Mouse (Mus musculus): ENCODE measurements around the gene Dennd1a. TPM values are rescaled to one million over a fixed set of nuclear protein-coding genes. Genes with fewer than 3 reads are reported as not detected.

Dennd1a gene
- total RNA-seq, 2 experiments from 2014 or later: 75.0 to 78.2 TPM

DNA sequence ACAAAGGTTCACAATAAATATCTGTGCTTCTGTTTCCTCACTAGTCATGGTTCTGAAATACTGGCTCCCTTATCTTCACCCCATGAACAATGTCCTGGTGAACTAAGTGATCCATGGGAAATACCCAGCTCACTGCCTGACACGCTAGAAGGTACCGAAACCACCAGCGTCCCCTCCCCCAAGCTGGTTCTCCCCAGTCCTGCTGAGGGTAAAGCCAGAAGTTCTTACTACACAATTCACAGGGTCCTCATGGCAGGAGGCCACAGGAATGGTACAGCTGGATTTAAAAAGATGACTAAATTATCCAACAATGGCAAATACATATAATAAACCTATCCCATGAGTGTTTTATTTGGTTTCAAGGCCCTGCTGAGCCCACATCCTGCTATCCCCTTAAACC, 378.9 kb downstream of the Dennd1a start:
- no peak for DNase-seq (ENCODE audit: low spot score in 2 of 2)

DNA sequence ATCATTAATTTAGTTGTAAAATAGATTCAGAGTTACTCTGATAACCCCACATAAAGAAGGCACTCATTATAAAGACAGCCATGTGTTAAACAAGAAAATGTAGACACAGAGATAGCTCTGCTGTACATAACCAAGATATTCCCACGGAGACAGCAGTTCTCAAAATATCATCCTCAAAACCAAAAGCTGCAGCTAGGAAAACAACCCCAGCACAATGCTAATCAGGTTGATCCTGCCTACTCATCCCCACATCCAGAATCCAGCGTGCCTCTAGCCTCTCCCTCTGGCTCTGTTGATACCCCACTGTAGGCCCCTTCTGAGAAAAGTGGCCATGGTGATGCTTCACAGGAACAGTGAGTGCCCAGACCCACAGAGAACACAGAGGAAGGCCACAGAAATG, 380.9 kb downstream of the Dennd1a start:
- peak; percentile 11 to 26 for DNase-seq (ENCODE audit: low spot score in 2 of 2)

DNA sequence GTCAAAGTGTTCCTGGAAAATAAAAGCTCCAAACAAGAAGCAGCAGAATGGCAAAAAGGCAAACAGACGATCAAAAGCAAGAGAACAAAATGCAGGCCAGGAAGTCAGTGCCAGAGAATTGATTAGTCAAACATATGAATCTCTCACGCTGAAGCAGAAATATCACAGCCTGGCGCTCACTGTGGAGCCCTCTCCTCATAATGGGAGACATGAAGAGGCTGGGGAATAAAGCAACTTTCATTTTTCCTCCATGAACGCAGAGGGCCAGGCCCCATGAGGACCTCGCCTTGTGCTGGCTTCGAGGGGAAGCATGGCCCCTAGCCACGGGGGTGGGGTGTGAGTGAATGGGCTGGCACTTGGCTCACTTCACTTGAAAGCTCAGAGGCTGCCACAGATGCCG, 383.9 kb downstream of the Dennd1a start:
- DNase-seq (ENCODE audit: low spot score in 2 of 2): no peak

GRCm38 (mm10) chr2:37883214-37883613, 404.0 kb downstream of the Dennd1a start:
- DNase-seq (ENCODE audit: low spot score in 2 of 2): no peak

GRCm38 (mm10) chr2:37881262-37881913, 405.8 kb downstream of the Dennd1a start:
- no peak for DNase-seq (ENCODE audit: low spot score in 2 of 2)

GRCm38 (mm10) chr2:37879697-37880096, 407.5 kb downstream of the Dennd1a start:
- DNase-seq (ENCODE audit: low spot score in 2 of 2): no peak

DNA sequence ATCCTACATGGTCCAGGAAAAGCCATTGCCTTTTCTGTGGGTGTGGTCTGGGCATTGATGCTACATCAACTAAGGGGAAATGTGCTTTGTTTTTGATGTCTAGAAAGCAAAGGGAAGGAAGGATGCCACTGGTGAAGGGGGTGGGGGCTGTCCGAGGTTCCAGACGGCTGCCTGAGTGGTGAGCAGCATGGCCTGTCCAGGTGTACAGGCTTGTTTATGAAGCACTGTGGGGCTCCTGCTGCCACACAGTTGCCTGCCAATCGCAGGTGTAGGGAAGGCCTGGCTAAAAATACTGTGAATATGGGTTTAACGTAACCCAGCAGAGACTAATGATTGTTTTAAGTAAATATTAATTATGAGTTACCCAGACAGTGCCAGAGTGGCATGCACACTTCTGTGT, 414.4 kb downstream of the Dennd1a start:
- no peak for DNase-seq (ENCODE audit: low spot score in 2 of 2)

DNA sequence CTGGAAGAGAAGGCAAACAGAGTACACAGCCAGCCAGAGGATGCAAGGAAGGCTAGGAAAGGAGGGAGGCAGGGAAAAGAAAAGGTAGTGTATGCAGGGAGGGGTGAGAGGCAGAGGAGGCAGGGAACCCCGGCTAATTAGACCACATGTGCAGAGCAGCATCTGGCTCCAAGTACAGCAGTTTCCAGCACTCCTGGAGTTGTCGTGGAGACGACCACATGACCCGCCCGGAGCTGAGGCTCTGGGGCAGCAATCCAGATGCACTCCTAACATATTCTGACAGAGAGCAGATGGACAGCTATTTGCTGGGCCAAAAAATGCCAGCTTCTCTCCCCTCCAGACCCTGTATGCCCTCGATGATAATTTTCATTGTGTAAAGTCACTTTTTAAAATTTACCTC, 417.6 kb downstream of the Dennd1a start:
- DNase-seq (ENCODE audit: low spot score in 2 of 2): no peak

- no peak for DNase-seq (ENCODE audit: low spot score in 2 of 2)
These were observed 419.8 kb downstream of the Dennd1a start for GRCm38 (mm10) chr2:37867387-37867786.

GRCm38 (mm10) chr2:37857472-37857871, 429.7 kb downstream of the Dennd1a start:
- DNase-seq (ENCODE audit: low spot score in 2 of 2): no peak

DNA sequence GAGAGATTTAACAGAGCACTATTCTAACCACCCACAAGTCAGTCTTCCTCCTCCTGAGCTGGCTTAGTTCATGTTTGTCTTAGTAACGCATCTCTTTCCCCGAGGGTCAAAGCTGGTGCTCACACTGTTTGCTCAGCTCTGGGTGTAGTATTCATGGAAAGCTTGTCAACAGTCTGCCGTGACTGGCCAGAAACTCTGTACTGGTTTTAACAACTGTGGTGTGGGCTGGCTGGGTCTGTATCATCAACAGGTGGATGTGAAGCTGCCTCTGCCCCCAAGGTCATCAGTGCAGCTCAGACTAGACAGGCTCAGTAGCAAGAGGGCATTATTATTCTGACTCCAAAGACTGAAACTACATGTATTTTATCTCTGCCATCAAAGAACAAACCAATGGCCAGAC, 430.2 kb downstream of the Dennd1a start:
- DNase-seq (ENCODE audit: low spot score in 2 of 2): no peak

GRCm38 (mm10) chr2:37855226-37855625, 432.0 kb downstream of the Dennd1a start:
- no peak for DNase-seq (ENCODE audit: low spot score in 2 of 2)

GRCm38 (mm10) chr2:37853878-37854435, 433.2 kb downstream of the Dennd1a start:
- DNase-seq (ENCODE audit: low spot score in 2 of 2): no peak

- no peak for DNase-seq (ENCODE audit: low spot score in 2 of 2)
These were observed 436.6 kb downstream of the Dennd1a start for GRCm38 (mm10) chr2:37850626-37851025.

- DNase-seq (ENCODE audit: low spot score in 2 of 2): no peak
These were observed 437.8 kb downstream of the Dennd1a start for GRCm38 (mm10) chr2:37849357-37849756.

DNA sequence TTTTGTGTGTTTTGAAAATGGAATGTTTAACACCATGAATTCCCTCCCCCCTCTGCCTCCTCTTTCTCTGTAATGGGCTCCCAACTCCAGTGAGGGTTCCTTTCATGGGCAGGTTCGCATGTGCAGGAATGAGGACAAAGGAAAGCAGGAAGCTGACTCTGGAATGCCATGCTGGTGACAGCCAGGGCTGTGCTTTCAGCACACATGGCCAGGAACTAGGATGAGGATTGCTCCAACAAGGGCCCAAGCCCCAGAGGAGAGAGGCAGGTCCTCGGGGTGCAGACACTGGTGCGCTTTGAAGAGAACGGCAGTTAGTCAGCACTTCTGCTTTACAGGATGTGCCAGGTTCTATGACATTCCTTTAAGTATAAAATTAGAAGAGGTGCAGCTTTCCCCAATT, 444.5 kb downstream of the Dennd1a start:
- peak in 1 of 2 experiments; percentile 25 for DNase-seq (ENCODE audit: low spot score in 2 of 2)

DNA sequence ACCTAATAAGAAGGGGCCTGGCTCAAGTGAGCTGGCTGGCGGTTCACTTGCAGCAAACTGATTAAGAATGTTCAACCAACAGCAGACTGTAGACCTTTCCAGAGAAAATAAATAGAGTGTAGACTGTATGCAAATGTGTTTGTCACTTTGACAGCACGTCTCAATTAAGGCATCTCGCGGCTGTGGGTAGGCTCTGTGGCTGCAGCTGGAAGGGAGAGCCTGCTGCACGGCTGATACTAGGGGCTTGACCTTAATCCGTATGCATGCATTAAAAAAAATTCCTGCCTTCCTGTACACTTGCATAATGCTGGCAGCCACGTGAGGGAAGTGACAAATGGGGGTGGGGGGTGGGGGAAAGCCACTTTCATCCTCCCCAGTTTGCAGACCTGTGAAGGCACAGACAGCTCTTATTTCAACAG, 445.0 kb downstream of the Dennd1a start:
- no peak for DNase-seq (ENCODE audit: low spot score in 2 of 2)

DNA sequence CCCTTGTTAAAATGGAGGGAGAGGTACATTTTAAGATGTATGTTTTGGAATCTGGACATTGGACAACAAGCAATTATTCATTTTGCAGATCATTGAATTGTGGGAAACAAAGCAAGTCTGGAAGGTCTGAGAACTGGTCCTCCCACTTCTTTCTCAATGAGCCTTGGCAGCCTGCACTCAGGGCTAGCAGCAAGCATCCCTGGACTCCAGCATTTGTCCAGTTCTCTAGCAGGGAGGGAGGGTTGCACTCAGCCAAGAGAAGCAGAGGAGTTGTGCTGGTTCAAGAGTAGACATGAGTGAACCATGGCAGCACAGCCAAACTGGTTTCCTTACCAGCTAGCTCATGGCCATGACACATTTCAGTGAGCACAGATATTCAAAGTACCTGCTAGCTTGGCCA, 447.3 kb downstream of the Dennd1a start:
- no peak for DNase-seq (ENCODE audit: low spot score in 2 of 2)

GRCm38 (mm10) chr2:37838202-37838984, 448.8 kb downstream of the Dennd1a start:
- no peak for DNase-seq (ENCODE audit: low spot score in 2 of 2)

GRCm38 (mm10) chr2:37837542-37837941, 449.6 kb downstream of the Dennd1a start:
- DNase-seq (ENCODE audit: low spot score in 2 of 2): no peak

- no peak for DNase-seq (ENCODE audit: low spot score in 2 of 2)
These were observed 450.3 kb downstream of the Dennd1a start for GRCm38 (mm10) chr2:37836926-37837325.

DNA sequence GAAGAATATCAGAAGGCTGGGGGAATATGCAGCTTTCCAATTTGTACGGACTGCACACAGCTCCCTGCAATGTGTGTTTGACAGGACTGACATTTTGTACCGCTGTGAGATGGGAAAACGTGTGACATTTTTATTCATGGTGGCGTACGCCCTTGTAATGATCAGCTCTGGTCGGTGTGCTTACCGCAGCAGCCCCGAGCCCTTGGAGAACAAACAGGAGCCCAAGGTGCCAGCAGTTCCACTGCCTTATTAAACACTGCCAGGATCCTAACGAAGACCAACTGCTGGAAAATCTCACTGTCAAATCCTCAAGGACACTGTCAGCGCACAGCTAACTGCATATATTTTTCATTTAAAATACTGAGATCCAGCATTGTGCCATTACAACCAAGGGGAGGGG, 454.9 kb downstream of the Dennd1a start:
- DNase-seq (ENCODE audit: low spot score in 2 of 2): no peak
